Mouse (Mus musculus): ENCODE measurements at regions not wholly inside any gene's neighbourhood (a gene's known extent, or its start where the extent isn't known, plus 50 kb on each side); places are given as distances from the start of the nearest gene placed in this dataset.

GRCm38 (mm10) chr8:9152313-9152925, 462.1 kb upstream of the Arglu1 start:
- Histone ChIP-seq H3K4me3 (replicated peaks; ENCODE audit: low read depth, low read length) (no peak overlapping the region), H3K36me3 (ENCODE audit: control insufficient read depth, insufficient read depth, low read length) (no peaks in the 10 kb centered on the region), H3K9me3 (ENCODE audit: control insufficient read depth, low read length) (no peaks in the 10 kb centered on the region), H3K4me2 (ENCODE audit: low read length) (no peak overlapping the region), H3K27me3 (ENCODE audit: control insufficient read depth, insufficient read depth, low read length) (no peaks in the 10 kb centered on the region), H3K27ac (replicated peaks; ENCODE audit: low read depth, low read length) (no peak overlapping the region), H3K9ac (replicated peaks; ENCODE audit: low read length) (no peak overlapping the region), H3K4me1 (ENCODE audit: control insufficient read depth, insufficient read depth, low read length) (peaks cover 6% of the 10 kb centered on the region)
- ATAC-seq (ENCODE audit: low FRiP score, low TSS enrichment): no peak
- DNase-seq: no peak
- 77% methylated on average over 20 of the region's 20 CpGs for WGBS

GRCm38 (mm10) chr8:9144362-9144761, 454.0 kb upstream of the Arglu1 start:
- Histone ChIP-seq H3K27me3 (ENCODE audit: control insufficient read depth, insufficient read depth, low read length) (no peaks in the 10 kb centered on the region), H3K27ac (replicated peaks; ENCODE audit: low read depth, low read length) (no peak overlapping the region), H3K4me2 (ENCODE audit: low read length) (no peak overlapping the region), H3K36me3 (ENCODE audit: control insufficient read depth, insufficient read depth, low read length) (no peaks in the 10 kb centered on the region), H3K9me3 (ENCODE audit: control insufficient read depth, low read length) (no peaks in the 10 kb centered on the region), H3K4me1 (ENCODE audit: control insufficient read depth, insufficient read depth, low read length) (0 out of 2 replicates have a peak, but pooled peaks cover 4% of the 10 kb centered on the region), H3K9ac (replicated peaks; ENCODE audit: low read length) (no peak overlapping the region), H3K4me3 (replicated peaks; ENCODE audit: low read depth, low read length) (no peak overlapping the region)
- no peak for ATAC-seq (ENCODE audit: low FRiP score, low TSS enrichment)
- DNase-seq: peak; percentile 9
- 66% methylated on average over 3 of the region's 3 CpGs for WGBS

GRCm38 (mm10) chr8:9139781-9140180, 449.5 kb upstream of the Arglu1 start:
- Histone ChIP-seq H3K9me3 (ENCODE audit: control insufficient read depth, low read length) (no peaks in the 10 kb centered on the region), H3K4me2 (ENCODE audit: low read length) (no peak overlapping the region), H3K27me3 (ENCODE audit: control insufficient read depth, insufficient read depth, low read length) (no peaks in the 10 kb centered on the region), H3K27ac (replicated peaks; ENCODE audit: low read depth, low read length) (no peak overlapping the region), H3K4me1 (ENCODE audit: control insufficient read depth, insufficient read depth, low read length) (0 out of 2 replicates have a peak, but pooled peaks cover 4% of the 10 kb centered on the region), H3K4me3 (replicated peaks; ENCODE audit: low read depth, low read length) (no peak overlapping the region), H3K36me3 (ENCODE audit: control insufficient read depth, insufficient read depth, low read length) (no peaks in the 10 kb centered on the region), H3K9ac (replicated peaks; ENCODE audit: low read length) (no peak overlapping the region)
- WGBS: 80% methylated on average over 3 of the region's 3 CpGs
- DNase-seq (no peak), ATAC-seq (ENCODE audit: low FRiP score, low TSS enrichment) (no peak)

GRCm38 (mm10) chr8:9139059-9139620, 448.8 kb upstream of the Arglu1 start:
- ATAC-seq (ENCODE audit: low FRiP score, low TSS enrichment): no peak
- Histone ChIP-seq H3K27me3 (ENCODE audit: control insufficient read depth, insufficient read depth, low read length) (no peaks in the 10 kb centered on the region), H3K9me3 (ENCODE audit: control insufficient read depth, low read length) (no peaks in the 10 kb centered on the region), H3K4me1 (ENCODE audit: control insufficient read depth, insufficient read depth, low read length) (0 out of 2 replicates have a peak, but pooled peaks cover 4% of the 10 kb centered on the region), H3K9ac (replicated peaks; ENCODE audit: low read length) (no peak overlapping the region), H3K27ac (replicated peaks; ENCODE audit: low read depth, low read length) (no peak overlapping the region), H3K4me3 (replicated peaks; ENCODE audit: low read depth, low read length) (no peak overlapping the region), H3K4me2 (ENCODE audit: low read length) (no peak overlapping the region), H3K36me3 (ENCODE audit: control insufficient read depth, insufficient read depth, low read length) (no peaks in the 10 kb centered on the region)
- DNase-seq: no peak
- WGBS: 85% methylated on average over 3 of the region's 3 CpGs

- no peak for ATAC-seq (ENCODE audit: low FRiP score, low TSS enrichment)
- Histone ChIP-seq H3K9ac (replicated peaks; ENCODE audit: low read length) (no peak overlapping the region), H3K27ac (replicated peaks; ENCODE audit: low read depth, low read length) (no peak overlapping the region), H3K27me3 (ENCODE audit: control insufficient read depth, insufficient read depth, low read length) (no peaks in the 10 kb centered on the region), H3K4me3 (replicated peaks; ENCODE audit: low read depth, low read length) (no peak overlapping the region), H3K9me3 (ENCODE audit: control insufficient read depth, low read length) (no peaks in the 10 kb centered on the region), H3K36me3 (ENCODE audit: control insufficient read depth, insufficient read depth, low read length) (no peaks in the 10 kb centered on the region), H3K4me1 (ENCODE audit: control insufficient read depth, insufficient read depth, low read length) (no peaks in the 10 kb centered on the region), H3K4me2 (ENCODE audit: low read length) (no peak overlapping the region)
- 63% methylated on average over 7 of the region's 7 CpGs for WGBS
- DNase-seq: no peak
Observed at GRCm38 (mm10) chr8:9133758-9134157, 443.4 kb upstream of the Arglu1 start.

- H3K27ac ChIP-seq (replicated peaks; ENCODE audit: low read depth, low read length): no peak overlapping the region
Observed at GRCm38 (mm10) chr8:9132612-9133218, 442.4 kb upstream of the Arglu1 start.

GRCm38 (mm10) chr8:9131249-9131648, 440.9 kb upstream of the Arglu1 start:
- H3K27ac ChIP-seq (replicated peaks; ENCODE audit: low read depth, low read length): no peak overlapping the region
- H3K4me2 ChIP-seq (ENCODE audit: low read length): no peak overlapping the region
- WGBS: 88% methylated on average over 4 of the region's 4 CpGs
- H3K36me3 ChIP-seq (ENCODE audit: control insufficient read depth, insufficient read depth, low read length): no peaks in the 10 kb centered on the region
- H3K4me3 ChIP-seq (replicated peaks; ENCODE audit: low read depth, low read length): no peak overlapping the region
- no peaks in the 10 kb centered on the region for H3K9me3 ChIP-seq (ENCODE audit: control insufficient read depth, low read length)
- no peak overlapping the region for H3K9ac ChIP-seq (replicated peaks; ENCODE audit: low read length)
- DNase-seq: no peak
- no peaks in the 10 kb centered on the region for H3K4me1 ChIP-seq (ENCODE audit: control insufficient read depth, insufficient read depth, low read length)
- H3K27me3 ChIP-seq (ENCODE audit: control insufficient read depth, insufficient read depth, low read length): no peaks in the 10 kb centered on the region
- no peak for ATAC-seq (ENCODE audit: low FRiP score, low TSS enrichment)

More at GRCm38 (mm10) chr8:9132612-9133218, 442.4 kb upstream of the Arglu1 start:
- Histone ChIP-seq H3K4me1 (ENCODE audit: control insufficient read depth, insufficient read depth, low read length) (no peaks in the 10 kb centered on the region), H3K36me3 (ENCODE audit: control insufficient read depth, insufficient read depth, low read length) (no peaks in the 10 kb centered on the region), H3K9ac (replicated peaks; ENCODE audit: low read length) (no peak overlapping the region), H3K4me3 (replicated peaks; ENCODE audit: low read depth, low read length) (no peak overlapping the region), H3K27me3 (ENCODE audit: control insufficient read depth, insufficient read depth, low read length) (no peaks in the 10 kb centered on the region), H3K9me3 (ENCODE audit: control insufficient read depth, low read length) (no peaks in the 10 kb centered on the region), H3K4me2 (ENCODE audit: low read length) (no peak overlapping the region)
- WGBS: 78% methylated on average over 5 of the region's 5 CpGs
- ATAC-seq (ENCODE audit: low FRiP score, low TSS enrichment) (no peak), DNase-seq (no peak)

GRCm38 (mm10) chr8:9124503-9124902, 434.2 kb upstream of the Arglu1 start:
- WGBS: 88% methylated on average over 4 of the region's 4 CpGs
- no peaks in the 10 kb centered on the region for H3K27me3 ChIP-seq (ENCODE audit: control insufficient read depth, insufficient read depth, low read length)
- H3K36me3 ChIP-seq (ENCODE audit: control insufficient read depth, insufficient read depth, low read length): no peaks in the 10 kb centered on the region
- no peaks in the 10 kb centered on the region for H3K4me1 ChIP-seq (ENCODE audit: control insufficient read depth, insufficient read depth, low read length)
- DNase-seq (no peak), ATAC-seq (ENCODE audit: low FRiP score, low TSS enrichment) (no peak)
- no peak overlapping the region for H3K27ac ChIP-seq (replicated peaks; ENCODE audit: low read depth, low read length)
- H3K9ac ChIP-seq (replicated peaks; ENCODE audit: low read length): no peak overlapping the region
- no peak overlapping the region for H3K4me2 ChIP-seq (ENCODE audit: low read length)
- H3K4me3 ChIP-seq (replicated peaks; ENCODE audit: low read depth, low read length): no peak overlapping the region
- H3K9me3 ChIP-seq (ENCODE audit: control insufficient read depth, low read length): no peaks in the 10 kb centered on the region
